Mouse (Mus musculus) left cerebral cortex, adult 18-20 months (tissue): ENCODE results near the gene Gm8104. TPM values are rescaled to one million over a fixed set of nuclear protein-coding genes. Genes with fewer than 3 reads are reported as not detected.
"Not testable (repeated sequence)": the region's sequence is repeated elsewhere in the genome, so short reads cannot be mapped to it uniquely, and the experiment has no call there.

Experiments used
- DNase-seq, 2 experiments: peaks; one replicate each; pipeline ENCODE4 v3.0.0; 2021 to 2022; ENCODE audit warnings: low spot score in 2 of 2, mixed read lengths in 1 of 2
- long read RNA-seq, 2 experiments: library from polyadenylated mRNA; stranded (forward); transcript quantifications; one replicate each; pipeline ENCODE4 v2.0.0; 2021
- total RNA-seq, 2 experiments: library from RNA; stranded (reverse); gene quantifications; 2 replicates each; pipeline ENCODE4 v1.2.3; 2021

Gene Gm8104
- total RNA-seq: under 1 TPM; 0.61 to 0.91 TPM
- long read RNA-seq, experiment 1: 0 reads
- long read RNA-seq, experiment 2: 0 reads

DNA sequence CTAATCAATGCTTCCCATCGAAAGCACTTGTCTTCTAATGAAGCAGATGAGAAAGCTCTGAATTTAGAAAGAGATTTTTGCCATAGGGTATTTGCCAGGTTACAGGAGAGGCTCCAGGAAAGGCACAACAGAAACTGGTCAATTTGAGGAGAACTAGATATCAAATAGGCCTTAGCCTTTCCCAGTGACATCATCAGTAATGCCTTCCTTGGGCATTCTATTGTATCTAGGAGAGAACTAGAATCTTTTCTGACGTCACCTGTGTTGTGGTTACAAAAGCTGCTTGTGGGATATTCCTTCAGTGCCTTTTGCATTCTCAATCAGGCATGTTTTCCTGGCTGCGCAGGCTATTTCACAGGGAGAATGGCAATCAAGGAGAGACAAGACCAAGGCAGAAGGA is at the start of gene Gm8104:
Gene Gm8104, plus strand, starts transcription at position 301 of the 400 bp plus-strand sequence.
- DNase-seq: not testable (repeated sequence)

DNA sequence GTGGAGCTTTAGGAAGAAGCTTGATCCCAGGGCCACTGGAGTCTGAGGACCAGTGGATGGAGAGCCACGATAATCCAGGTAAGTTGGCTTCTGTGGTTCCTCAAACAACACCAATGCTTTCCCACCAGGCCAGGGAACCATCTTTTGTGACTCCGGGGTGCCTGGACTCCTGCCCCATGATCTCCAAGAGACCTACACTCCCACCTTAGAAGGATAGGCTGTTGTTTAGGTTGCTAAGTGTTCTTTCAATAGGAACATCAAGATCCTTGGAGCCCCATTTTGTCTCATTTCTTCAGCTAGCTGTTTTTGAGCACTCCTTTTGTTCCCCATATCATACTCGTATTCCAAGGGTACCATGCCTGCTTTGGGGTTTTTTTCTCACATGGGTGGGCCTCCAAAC is 42.3 kb upstream of the Gm8104 start:
- DNase-seq: not testable (repeated sequence)

DNA sequence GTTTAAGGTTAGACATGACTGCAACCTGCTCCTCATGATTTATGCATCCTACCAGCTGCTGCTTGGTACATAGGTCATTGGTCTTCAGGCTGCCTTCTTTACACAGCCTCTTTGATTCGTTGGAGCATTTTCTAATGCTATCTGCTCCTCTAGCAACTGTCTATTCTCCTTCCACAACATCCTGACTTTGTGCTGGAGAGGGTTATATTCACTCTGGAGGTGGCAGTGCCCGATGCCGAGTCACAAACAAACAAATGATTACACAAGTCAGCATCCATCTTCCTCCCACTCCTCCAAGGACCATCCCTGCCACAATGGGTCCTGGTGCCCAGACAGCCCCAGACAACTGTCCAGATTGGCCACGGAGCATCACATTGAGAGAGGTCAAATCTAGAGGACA is 40.2 kb upstream of the Gm8104 start:
- DNase-seq: not testable (repeated sequence)

DNA sequence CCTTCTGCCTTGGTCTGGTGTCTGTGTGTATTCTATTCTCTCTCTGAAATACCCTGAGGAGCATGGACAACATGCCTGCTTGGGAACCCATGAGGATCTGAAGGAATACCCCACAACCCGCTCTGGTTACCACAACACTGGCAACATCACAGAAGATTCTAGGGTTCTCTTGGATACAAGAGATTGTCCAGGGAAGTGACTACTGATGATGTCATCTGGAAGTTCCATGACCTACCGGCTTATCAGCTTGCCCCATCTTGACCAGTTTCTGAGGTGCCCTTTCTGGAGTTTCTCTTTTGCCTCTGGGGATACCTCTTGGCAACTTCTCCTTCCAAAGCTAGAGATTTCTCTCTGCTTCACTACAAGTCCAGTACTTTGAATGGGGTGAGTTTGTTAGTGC is 23.9 kb upstream of the Gm8104 start, which contains the start of gene Gm8094:
Gene Gm8094, minus strand, starts transcription at position 101 of the 400 bp plus-strand sequence.
- DNase-seq: not testable (repeated sequence)

DNA sequence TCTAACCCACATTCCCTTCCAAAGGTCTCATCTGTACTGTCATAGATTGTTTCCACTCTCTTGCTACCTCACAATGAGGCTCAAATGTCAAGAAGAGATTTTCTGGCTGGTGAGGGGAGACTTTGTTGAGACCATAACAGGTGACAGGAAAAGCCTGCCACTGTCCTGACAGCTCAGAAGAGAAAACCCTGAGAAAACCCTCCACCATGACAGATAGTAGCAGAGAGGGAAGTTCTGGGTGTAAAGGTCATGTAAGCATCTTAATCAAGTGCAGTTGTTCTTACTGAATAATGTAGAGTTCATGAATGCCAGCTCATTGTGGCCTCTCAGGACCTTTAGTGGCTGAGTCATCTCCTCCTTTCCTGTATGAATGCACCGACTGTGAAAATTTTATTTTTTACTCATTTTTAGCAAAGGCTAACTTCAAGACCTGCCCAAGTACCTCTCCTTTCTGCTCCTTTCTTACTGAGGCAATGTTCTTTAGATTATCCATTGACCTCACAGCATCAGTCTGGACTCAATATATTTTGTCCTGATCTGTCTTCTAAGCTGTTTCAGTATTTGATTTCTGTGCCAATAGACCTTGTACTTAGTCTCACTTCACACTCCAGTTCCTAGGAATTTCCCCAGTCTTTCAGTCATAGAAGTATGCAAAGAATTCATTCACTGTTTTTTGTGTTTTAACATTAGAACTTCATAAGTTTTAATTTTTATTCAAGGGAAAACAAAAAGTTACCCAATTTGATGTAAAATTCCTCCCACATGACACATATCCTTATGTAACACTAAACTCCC is 15.3 kb upstream of the Gm8104 start:
- peak in 1 of 2 experiments; percentile 14 for DNase-seq

DNA sequence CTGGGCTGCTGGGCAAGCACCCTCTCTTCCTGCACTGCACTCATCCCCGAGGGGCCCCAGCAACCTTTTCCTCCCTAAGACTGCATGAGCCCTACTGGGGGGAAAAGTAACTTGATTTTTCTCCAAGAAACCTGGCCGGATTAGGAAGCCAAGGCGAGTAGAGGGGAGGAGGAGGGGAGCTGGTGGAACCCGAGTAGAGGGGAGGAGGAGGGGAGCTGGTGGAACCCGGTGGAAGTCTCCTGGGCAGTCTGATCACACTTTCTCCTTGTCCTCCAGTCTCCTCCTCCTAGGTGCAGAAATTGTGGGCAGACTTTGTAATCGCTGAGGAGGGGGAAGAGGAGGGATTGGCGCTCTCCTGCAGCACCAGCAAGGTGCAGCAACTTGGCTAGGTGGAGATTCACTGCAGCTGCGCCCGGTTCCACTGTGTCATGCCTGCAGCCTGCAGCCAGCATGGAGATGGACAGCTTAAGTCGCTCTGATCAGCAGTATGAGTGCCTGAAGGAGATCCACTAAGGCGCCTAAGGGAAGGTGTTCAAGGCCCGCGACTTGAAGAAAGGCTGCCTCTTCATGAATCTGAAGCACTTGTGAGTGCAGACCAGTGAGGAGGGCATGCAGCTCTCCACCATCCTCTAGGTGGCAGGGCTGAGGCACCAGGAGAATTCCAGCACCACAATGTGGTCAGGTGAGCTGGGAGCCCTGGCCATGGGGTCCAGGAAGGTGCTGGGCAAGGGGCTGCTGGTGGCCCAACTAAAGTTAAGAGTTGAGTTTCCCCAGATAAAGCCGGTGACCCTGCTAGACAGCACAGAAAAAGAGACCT is 11.1 kb upstream of the Gm8104 start:
- not testable (repeated sequence) for DNase-seq

DNA sequence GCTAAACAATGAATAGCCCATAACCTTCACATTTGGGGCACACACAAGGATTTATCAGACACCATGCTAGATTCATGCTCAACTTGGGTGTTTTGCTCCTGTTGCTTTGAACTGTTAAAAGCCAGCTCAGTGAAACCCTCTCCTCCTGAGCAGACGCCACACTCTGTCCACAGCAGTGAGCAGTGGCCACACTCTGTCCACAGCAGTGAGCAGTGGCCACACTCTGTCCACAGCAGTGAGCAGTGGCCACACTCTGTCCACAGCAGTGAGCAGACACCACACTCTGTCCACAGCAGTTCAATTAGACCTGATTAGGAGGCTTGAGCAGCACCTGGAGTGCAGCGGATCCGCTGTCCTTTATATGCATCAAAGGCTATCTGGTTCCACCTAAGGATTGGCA is 19.3 kb downstream of the Gm8104 start:
- not testable (repeated sequence) for DNase-seq

DNA sequence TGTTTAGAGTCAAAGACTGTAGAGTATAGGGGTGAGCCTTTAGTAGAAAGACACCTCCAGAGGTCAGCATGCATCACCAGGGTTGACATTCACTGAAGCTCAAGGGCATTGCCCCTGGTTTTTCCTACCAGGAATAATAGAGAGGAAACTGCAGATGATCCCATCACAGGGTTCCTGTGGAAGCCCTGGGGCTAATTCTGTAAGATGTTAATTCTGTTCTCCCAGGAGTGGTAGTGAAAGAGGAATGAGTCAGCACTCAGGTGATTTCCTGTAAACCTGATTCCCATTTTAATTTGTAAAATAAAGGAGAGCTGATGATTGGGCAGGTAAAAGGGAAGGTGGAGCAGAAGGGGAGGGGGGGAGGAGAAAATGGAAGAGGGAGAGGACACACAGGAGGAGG is 25.9 kb downstream of the Gm8104 start:
- not testable (repeated sequence) for DNase-seq

Other genes starting within 250 kb of the Gm8104 start
- not detected for gene Gm21977, start 247.1 kb upstream of the Gm8104 start, total RNA-seq
- gene Gm8082, start 107.0 kb upstream of the Gm8104 start, total RNA-seq: not detected
- not detected for gene Gm10376, start 85.0 kb upstream of the Gm8104 start, total RNA-seq
- under 1 TPM in 1 of 2 experiments, not detected in 1; 0.23 TPM for gene Gm8094, start 24.0 kb upstream of the Gm8104 start, total RNA-seq
- 1 to 10 TPM in 1 of 2 experiments, under 1 TPM in 1; 0.93 to 1.3 TPM for gene Gm7233, start 79.3 kb downstream of the Gm8104 start, total RNA-seq
- not detected for gene Gm8122, start 134.7 kb downstream of the Gm8104 start, total RNA-seq
- 1 to 10 TPM; 1.1 to 1.8 TPM for gene Gm8126, start 158.0 kb downstream of the Gm8104 start, total RNA-seq
- under 1 TPM in 1 of 2 experiments, not detected in 1; 0.47 TPM for gene Gm9732, start 174.4 kb downstream of the Gm8104 start, total RNA-seq
- gene Gm8127, start 193.2 kb downstream of the Gm8104 start, total RNA-seq: not detected
- gene 1700001F09Rik, start 247.2 kb downstream of the Gm8104 start, total RNA-seq: under 1 TPM in 1 of 2 experiments, not detected in 1; 0.59 TPM